Mouse (Mus musculus): ENCODE results near the gene Stk10. TPM values are rescaled to one million over a fixed set of nuclear protein-coding genes. Genes with fewer than 3 reads are reported as not detected.
A peak's percentile ranks its signal among the peaks of the same experiment; 100 is the strongest.

Stk10 gene
- polyA plus RNA-seq, 1 experiment from 2014 or later: 3.5 TPM

DNA sequence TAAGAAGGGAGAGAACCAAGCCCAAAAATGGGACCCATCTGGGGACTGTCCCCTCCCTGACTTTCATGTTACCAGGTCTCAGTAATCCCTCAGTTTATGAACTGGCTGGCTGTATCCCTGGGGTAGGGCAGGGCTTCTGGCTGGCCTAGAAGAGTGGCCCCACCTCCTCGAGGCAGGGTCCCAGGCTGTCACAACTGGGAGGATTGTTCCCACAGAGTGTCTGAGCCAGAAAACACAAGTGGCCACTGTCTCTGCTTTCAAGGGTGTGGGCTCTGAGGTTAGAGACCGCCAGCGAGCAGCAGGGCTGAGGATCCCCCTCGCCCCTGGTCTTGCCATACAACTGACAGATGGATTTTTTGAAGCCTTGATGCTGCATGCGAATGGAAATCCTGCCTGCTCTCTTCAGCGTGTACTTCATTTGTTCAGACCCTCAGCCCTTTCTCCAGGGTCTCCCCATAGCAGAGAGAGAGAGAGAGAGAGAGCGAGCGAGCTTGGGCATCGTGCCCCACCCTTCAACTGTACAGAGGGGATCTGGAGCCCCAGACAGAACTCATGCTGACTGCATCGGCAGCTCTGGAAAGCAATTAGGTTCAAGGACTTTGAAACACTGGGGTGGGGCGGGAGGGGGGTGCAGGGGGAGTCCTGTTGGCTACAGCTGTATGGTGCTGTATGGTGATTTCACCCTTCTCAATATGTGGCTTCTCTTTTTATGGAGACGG, 18.6 kb downstream of the Stk10 start:
- H3K27me3 ChIP-seq (ENCODE audit: control insufficient read depth, insufficient read depth, low read length): no peaks in the 10 kb centered on the region
- no peaks in the 10 kb centered on the region for H3K9me3 ChIP-seq (ENCODE audit: control insufficient read depth, low read length)
- H3K36me3 ChIP-seq (ENCODE audit: control insufficient read depth, insufficient read depth, low read length): no peaks in the 10 kb centered on the region
- H3K4me2 ChIP-seq (replicated peaks; ENCODE audit: low read depth, low read length): no peak overlapping the region
- 77% methylated on average over 12 of the region's 12 CpGs for WGBS
- ATAC-seq (ENCODE audit: low FRiP score, low TSS enrichment): no peak
- no peak overlapping the region for H3K9ac ChIP-seq (ENCODE audit: low read depth, low read length)
- H3K4me1 ChIP-seq (ENCODE audit: control insufficient read depth, insufficient read depth, low read length): peaks cover 15% of the 10 kb centered on the region
- H3K27ac ChIP-seq (ENCODE audit: low read depth, low read length): no peak overlapping the region
- no peak overlapping the region for H3K4me3 ChIP-seq (ENCODE audit: low read length)

- Histone ChIP-seq H3K4me1 (ENCODE audit: control insufficient read depth, insufficient read depth, low read length) (peaks cover 15% of the 10 kb centered on the region), H3K9me3 (ENCODE audit: control insufficient read depth, low read length) (no peaks in the 10 kb centered on the region), H3K4me2 (replicated peaks; ENCODE audit: low read depth, low read length) (no peak overlapping the region), H3K9ac (ENCODE audit: low read depth, low read length) (0 out of 2 replicates have a peak overlapping the region, but pooled peaks have one; percentile 7), H3K36me3 (ENCODE audit: control insufficient read depth, insufficient read depth, low read length) (no peaks in the 10 kb centered on the region), H3K27me3 (ENCODE audit: control insufficient read depth, insufficient read depth, low read length) (no peaks in the 10 kb centered on the region), H3K4me3 (ENCODE audit: low read length) (no peak overlapping the region), H3K27ac (ENCODE audit: low read depth, low read length) (peak overlapping the region; percentile 25; the same call in 1 of the 2 replicates)
- 0 out of 2 replicates have a peak, but pooled peaks have one; percentile 4 for ATAC-seq (ENCODE audit: low FRiP score, low TSS enrichment)
- 54% methylated on average over 13 of the region's 13 CpGs for WGBS
Observed at GRCm38 (mm10) chr11:32552401-32553090, 19.4 kb downstream of the Stk10 start.

DNA sequence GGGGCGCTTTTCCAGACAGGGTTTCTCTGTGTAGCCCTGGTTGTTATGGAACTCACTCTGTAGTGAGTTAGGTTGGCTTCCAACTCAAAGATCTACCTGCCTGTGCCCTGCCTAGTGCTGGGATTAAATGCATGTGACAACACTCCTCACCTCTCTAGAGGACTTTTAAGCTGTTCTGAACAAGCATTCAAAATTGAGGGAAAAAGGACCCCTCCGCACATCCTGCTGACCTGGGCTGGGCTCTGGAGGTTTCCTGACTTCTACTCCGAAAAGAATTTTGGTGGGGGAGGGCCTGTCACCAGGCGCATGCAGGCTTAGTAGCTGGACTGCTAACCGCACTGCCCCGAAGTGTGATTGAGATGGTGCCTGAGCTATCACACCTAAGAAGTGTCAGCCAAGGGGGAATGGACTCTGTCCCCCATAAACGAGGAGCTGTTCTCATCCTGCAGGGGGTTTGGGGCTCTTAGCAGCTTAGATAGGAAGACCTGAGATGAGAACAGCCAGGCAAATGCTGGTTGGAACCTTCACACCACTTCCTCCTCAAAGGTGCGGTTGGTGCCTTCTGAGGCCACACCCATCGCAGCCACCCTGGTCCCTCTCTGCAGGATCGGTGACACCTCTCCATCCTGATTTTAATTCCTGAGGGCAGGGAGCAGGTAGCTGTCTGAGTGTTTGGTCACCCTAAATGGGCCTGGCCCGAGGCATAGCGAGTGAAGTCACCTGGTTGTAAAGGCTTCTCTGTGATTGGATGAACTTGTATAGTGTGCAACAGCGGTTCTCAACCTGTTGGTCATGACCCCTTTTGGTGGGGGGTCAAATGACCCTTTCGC, 20.4 kb downstream of the Stk10 start:
- Histone ChIP-seq H3K4me3 (ENCODE audit: low read length) (no peak overlapping the region), H3K27me3 (ENCODE audit: control insufficient read depth, insufficient read depth, low read length) (no peaks in the 10 kb centered on the region), H3K9me3 (ENCODE audit: control insufficient read depth, low read length) (no peaks in the 10 kb centered on the region), H3K4me1 (ENCODE audit: control insufficient read depth, insufficient read depth, low read length) (peaks cover 15% of the 10 kb centered on the region), H3K9ac (ENCODE audit: low read depth, low read length) (peak overlapping the region; percentile 12; the same call in 1 of the 2 replicates), H3K4me2 (replicated peaks; ENCODE audit: low read depth, low read length) (no peak overlapping the region), H3K27ac (ENCODE audit: low read depth, low read length) (no peak overlapping the region), H3K36me3 (ENCODE audit: control insufficient read depth, insufficient read depth, low read length) (no peaks in the 10 kb centered on the region)
- ATAC-seq (ENCODE audit: low FRiP score, low TSS enrichment): no peak
- WGBS: 53% methylated on average over 14 of the region's 14 CpGs

- Histone ChIP-seq H3K4me2 (replicated peaks; ENCODE audit: low read depth, low read length) (no peak overlapping the region), H3K27me3 (ENCODE audit: control insufficient read depth, insufficient read depth, low read length) (no peaks in the 10 kb centered on the region), H3K4me3 (ENCODE audit: low read length) (no peak overlapping the region), H3K27ac (ENCODE audit: low read depth, low read length) (no peak overlapping the region), H3K9me3 (ENCODE audit: control insufficient read depth, low read length) (no peaks in the 10 kb centered on the region), H3K9ac (ENCODE audit: low read depth, low read length) (no peak overlapping the region), H3K4me1 (ENCODE audit: control insufficient read depth, insufficient read depth, low read length) (peaks cover 15% of the 10 kb centered on the region), H3K36me3 (ENCODE audit: control insufficient read depth, insufficient read depth, low read length) (no peaks in the 10 kb centered on the region)
- WGBS: 82% methylated on average over 14 of the region's 14 CpGs
- ATAC-seq (ENCODE audit: low FRiP score, low TSS enrichment): no peak
Observed at GRCm38 (mm10) chr11:32554141-32555091, 21.3 kb downstream of the Stk10 start.

DNA sequence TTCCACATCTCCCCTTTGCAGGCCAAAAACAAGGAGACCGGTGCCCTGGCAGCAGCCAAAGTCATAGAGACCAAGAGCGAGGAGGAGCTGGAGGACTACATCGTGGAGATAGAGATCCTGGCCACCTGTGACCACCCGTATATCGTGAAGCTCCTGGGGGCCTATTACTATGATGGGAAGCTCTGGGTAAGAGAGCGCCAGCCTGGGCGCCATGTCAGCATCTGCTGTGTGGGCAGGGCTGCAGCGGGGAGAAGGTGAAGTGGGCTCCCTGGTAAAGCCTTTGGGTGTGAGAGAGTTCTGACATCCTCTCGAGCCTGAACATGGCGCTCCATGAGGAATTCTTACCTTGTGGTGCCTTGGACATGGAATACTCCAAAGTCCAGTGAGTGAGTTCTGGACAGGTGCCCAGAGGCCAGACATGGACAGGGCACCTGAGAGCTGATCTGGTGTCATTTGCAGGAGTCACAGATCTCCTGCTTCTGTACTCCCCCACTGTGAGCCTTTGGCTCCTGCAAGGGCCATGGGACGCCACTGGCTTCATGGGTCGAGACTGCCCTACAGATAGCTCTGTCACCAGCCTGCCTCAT, 22.1 kb downstream of the Stk10 start:
- Histone ChIP-seq H3K27ac (ENCODE audit: low read depth, low read length) (no peak overlapping the region), H3K9me3 (ENCODE audit: control insufficient read depth, low read length) (no peaks in the 10 kb centered on the region), H3K27me3 (ENCODE audit: control insufficient read depth, insufficient read depth, low read length) (no peaks in the 10 kb centered on the region), H3K9ac (ENCODE audit: low read depth, low read length) (no peak overlapping the region), H3K36me3 (ENCODE audit: control insufficient read depth, insufficient read depth, low read length) (no peaks in the 10 kb centered on the region), H3K4me1 (ENCODE audit: control insufficient read depth, insufficient read depth, low read length) (peaks cover 15% of the 10 kb centered on the region), H3K4me3 (ENCODE audit: low read length) (no peak overlapping the region), H3K4me2 (replicated peaks; ENCODE audit: low read depth, low read length) (no peak overlapping the region)
- ATAC-seq (ENCODE audit: low FRiP score, low TSS enrichment): no peak
- WGBS: 91% methylated on average over 12 of the region's 12 CpGs

GRCm38 (mm10) chr11:32556333-32556990, 23.4 kb downstream of the Stk10 start:
- 76% methylated on average over 10 of the region's 10 CpGs for WGBS
- H3K9me3 ChIP-seq (ENCODE audit: control insufficient read depth, low read length): no peaks in the 10 kb centered on the region
- no peak overlapping the region for H3K4me2 ChIP-seq (replicated peaks; ENCODE audit: low read depth, low read length)
- H3K4me1 ChIP-seq (ENCODE audit: control insufficient read depth, insufficient read depth, low read length): peaks cover 15% of the 10 kb centered on the region
- no peaks in the 10 kb centered on the region for H3K36me3 ChIP-seq (ENCODE audit: control insufficient read depth, insufficient read depth, low read length)
- H3K4me3 ChIP-seq (ENCODE audit: low read length): no peak overlapping the region
- ATAC-seq (ENCODE audit: low FRiP score, low TSS enrichment): no peak
- H3K27ac ChIP-seq (ENCODE audit: low read depth, low read length): no peak overlapping the region
- H3K27me3 ChIP-seq (ENCODE audit: control insufficient read depth, insufficient read depth, low read length): no peaks in the 10 kb centered on the region
- H3K9ac ChIP-seq (ENCODE audit: low read depth, low read length): no peak overlapping the region

GRCm38 (mm10) chr11:32558026-32558425, 24.9 kb downstream of the Stk10 start:
- Histone ChIP-seq H3K9me3 (ENCODE audit: control insufficient read depth, low read length) (no peaks in the 10 kb centered on the region), H3K4me2 (replicated peaks; ENCODE audit: low read depth, low read length) (no peak overlapping the region), H3K27me3 (ENCODE audit: control insufficient read depth, insufficient read depth, low read length) (no peaks in the 10 kb centered on the region), H3K4me1 (ENCODE audit: control insufficient read depth, insufficient read depth, low read length) (peaks cover 15% of the 10 kb centered on the region; the same call in 1 of the 2 replicates), H3K9ac (ENCODE audit: low read depth, low read length) (no peak overlapping the region), H3K36me3 (ENCODE audit: control insufficient read depth, insufficient read depth, low read length) (no peaks in the 10 kb centered on the region), H3K27ac (ENCODE audit: low read depth, low read length) (no peak overlapping the region), H3K4me3 (ENCODE audit: low read length) (no peak overlapping the region)
- WGBS: 95% methylated on average over 4 of the region's 4 CpGs
- ATAC-seq (ENCODE audit: low FRiP score, low TSS enrichment): no peak
